Mouse (Mus musculus): ENCODE data around the gene Acer1.
"Not testable (repeated sequence)": the region's sequence is repeated elsewhere in the genome, so short reads cannot be mapped to it uniquely, and the experiment has no call there.

Acer1 gene

DNA sequence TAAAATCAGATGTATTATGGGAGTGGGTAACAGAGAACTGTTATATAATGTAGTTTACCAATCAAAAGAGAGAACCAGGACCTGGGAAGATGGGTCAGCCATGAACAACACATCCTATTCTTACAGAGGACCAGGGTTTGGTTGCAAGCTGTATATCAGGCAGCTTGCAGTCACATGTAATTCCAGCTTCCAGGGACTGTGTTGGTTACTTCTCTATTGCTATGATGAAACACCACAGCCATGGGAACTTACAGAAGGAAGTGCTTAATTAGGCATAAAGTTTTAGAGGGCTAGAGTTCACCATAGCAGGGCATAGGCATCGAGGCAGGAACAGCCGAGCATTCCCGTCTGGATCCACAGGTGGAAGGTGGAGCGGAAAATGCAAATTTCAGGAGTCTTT, 43.2 kb downstream of the Acer1 start:
- DNase-seq, result no peak

DNA sequence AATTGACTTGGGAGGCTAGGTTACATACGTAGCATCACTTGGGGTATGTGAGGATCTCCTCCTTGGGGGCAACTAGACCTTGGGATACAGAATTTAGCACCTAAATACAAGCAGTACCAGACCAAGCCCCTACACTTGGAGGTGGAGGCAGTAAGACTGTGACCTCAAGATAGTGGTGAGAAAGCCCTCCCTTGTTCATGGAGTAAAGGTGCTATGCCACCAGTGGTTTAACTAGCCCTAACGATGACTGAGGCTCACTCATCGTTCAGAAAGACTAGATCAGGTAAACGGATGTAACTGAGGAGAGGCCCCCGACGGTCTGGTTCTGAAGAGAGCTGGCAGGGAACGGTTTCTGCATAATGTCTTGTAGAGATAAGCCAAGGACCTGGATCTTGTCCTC, 45.2 kb downstream of the Acer1 start:
- no peak for DNase-seq

DNA sequence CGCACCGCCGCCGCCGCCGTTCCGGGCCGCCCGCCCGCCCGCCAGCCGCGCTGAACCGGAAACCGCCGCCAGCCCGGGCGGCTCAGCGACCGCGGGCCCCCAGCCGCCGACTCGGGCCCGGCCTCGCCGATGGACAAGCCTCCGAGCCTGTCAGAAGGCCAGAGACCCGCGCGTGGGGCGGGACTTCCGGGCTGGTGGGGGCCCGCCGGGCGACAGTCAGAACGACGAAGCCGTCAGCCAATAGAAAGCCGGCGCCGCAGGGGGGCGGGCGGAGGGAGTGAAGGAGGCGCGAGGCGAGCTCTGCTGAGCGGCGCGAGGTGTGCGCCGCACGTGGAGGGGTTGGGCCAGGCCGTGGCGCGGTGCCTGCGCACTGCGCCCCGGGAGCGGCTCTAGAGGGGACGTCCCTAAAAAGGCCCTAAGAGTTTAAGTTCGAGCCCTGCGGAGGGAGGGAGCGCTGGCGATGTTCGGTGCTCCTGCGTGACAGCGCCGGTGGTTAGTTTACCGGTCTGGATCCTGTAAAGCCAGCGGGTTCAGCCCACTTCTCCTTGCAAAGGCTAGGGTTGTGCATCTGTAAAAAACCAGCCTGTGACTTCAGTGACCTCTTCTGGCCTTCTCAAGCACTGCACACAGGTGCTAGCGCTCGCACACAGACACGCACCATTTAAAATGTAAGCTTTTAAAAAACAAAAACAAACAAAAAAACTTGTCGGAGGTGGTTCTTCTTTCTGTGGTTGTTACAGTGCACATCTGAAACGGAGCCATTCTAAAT, 46.4 kb downstream of the Acer1 start, which contains the start of gene Mllt1:
Mllt1 (minus strand) TSS at position 53 of the 769 bp plus-strand sequence.
- DNase-seq, result peak; percentile 98

DNA sequence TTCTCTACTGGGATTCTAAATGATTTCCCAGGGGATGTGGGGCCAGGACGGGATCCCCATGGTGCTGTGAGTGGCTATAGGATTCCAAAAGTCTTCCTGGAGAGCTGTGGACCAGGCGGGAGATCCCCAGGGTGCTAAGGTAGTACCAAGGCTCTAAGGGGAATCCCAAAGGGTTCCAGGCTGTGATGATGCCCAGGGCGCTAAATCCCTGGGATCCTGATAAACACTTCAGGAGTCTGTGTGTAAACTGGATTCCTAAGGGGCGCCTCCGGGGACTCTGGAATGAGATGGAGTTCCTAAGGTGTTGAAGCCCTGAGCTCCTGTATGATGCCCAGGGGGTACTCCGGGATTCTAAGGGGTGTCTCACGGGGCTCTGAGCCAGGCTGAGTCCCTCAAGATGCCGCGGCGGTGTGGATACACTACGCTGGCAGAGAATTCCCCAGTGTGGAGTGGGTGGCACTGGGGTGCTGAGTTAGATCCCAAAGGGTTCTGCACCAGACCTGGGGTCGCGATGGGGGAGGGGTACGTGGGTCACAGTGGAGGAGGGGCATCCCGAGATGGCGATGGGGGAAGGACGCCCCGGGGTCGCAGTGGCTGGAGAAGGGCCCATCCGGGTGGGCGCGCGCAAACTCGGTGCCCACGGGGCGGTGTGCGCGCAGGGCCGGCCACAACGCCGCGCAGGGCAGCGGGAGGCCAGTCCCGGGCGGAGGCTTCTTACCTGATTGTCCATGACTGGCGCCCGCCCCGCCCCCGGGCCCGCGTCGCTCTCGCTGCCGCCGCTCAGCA, 47.2 kb downstream of the Acer1 start:
- DNase-seq, result no peak

DNA sequence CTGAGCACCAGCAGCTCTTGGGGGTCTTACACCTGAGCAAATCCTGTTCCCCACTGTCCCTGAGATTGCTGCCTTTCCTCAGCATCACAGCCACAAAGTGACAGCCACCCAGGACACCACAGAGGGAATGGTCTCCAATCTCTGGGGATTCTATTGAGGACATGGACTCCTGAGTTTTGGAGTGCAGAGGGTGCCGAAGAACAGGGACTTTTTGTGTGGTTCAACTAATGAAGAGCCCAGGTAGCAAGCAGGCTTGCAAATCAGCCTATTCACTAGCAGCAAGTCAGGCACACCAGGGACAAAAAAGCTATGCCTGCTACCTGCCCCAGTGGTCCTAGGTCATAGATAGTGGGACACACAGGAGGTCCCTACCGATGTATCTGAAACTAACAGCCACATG, 48.5 kb downstream of the Acer1 start:
- no peak for DNase-seq

DNA sequence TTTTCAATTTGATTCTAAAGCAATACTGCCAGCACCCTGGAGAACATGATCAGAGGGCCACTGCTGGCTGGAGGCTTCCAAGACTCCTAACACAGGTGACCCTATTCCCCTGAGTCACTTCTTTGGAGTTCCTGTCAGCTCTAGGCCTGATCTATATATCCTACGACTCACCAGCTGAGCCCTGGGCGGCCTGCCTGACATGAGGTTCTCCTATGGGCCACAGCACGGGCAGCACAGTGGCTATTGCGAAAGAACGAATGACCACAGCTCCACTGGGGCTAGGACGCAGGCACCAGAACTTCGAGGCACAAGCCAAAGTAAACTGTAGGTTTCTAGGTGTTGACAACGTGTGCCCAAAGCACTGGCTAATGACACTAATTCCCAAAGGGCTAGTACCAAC, 51.9 kb downstream of the Acer1 start:
- DNase-seq, result peak; percentile 23

DNA sequence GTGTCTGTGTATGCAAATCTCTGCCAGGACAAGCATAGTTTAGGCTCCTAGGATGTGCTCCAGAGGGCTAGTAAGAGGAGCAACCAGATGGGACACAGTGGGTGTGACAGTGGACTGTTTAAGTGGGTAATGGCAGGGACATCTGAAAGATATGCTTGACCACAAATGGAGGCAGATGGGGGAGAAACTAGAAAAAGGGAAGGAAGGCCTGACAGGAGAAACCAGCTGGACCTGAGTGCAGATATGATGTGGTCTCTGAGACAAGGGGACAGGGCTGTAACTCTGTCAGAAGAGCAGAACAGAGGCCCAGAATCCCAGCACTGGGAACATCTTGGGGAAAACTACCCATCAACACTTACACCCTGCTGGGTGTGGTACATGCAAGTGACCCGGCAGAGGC, 52.4 kb downstream of the Acer1 start:
- DNase-seq, result no peak

DNA sequence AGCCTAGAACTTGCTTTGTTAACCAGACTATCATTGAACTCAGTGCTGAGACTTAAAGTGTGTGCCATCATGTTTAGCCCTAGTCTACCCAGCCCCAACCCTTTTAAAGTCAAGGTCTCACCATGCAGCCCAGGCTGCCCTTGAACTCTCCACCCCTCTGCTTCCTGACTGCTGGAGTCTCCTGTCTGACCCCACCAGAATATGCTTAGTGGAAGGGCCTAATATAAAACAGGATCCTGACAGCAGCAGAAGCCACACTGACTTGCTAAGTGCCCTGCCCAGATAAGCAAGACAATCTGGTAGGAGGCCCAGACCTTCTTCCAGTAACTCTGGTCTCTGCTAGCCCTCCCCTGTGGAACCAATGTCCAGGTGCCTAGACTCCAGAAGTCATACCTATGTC, 52.8 kb downstream of the Acer1 start:
- no peak for DNase-seq

DNA sequence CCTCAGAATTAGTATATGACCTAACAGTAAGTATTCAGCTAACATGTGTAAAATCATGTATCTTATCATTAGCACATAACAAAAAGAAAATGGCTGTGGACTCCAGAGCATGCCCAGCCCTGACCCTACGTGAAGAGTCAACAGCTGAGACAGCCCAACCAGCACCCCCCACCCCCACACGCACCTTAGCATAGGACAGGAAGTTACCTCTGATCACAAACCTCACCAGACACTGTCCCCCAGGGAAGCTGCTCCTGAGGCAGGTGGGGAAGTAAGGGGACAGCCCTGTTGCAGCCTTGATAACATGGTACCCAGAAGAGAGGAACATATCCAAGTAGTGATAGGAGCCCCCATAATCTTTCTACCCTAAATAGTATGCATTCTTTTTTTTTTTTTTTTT, 55.9 kb downstream of the Acer1 start:
- DNase-seq, result no peak

DNA sequence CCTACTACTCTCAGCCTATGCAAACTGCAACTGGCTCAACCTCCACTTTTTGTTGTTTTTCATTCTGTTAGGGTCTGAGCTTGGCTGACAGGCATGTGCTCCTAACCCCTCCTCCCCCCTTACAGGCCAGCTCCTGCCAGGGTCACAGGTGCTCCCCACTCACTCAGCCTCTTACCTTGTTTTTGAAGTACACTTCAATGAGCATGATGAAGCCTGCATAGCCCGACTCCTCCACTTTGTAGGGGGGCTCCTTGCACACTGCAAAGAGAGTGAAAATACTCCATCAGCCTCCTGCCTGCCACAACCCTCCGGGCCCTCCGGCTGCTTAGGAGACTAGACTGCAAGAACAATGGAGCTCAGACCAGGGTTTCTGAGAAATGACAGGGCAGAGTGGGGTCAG, 62.2 kb downstream of the Acer1 start:
- DNase-seq, result no peak

DNA sequence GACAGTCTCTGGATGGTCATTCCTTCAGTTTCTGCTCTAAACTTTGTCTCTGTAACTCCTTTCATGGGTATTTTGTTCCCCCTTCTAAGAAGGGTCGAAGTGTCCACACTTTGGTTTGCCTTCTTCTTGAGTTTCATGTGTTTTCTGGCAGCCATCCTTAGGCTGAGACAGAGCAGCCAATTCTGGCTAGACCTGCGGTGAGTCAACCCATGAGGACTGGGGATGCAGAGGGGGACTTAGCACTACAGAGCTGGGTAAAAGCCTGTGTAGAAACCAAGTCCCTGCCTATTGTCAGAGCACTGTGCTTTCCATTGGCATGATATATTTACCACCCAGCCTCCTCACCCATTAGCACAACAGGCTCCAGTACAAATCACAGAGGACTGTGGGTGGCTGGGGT, 64.8 kb downstream of the Acer1 start:
- DNase-seq, result no peak

DNA sequence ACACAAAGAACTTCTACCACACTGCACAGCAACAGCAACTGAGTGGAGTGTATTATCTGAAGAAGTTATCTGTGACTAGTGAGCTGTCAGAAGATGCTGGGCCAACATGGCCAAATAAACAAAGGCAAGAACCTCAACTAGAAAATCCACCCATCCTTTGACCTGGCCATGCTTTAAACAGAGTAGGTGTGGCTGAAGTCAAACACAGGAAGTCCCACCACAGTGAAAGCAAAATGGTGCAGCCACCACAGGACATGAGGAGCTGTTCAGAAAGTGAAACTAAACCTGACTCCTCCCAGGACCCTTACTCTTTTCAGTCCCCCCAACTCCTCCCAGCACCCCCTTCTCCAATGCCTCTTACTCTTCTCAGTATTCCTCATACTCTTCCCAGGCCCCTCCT, 68.5 kb downstream of the Acer1 start:
- DNase-seq, result no peak

DNA sequence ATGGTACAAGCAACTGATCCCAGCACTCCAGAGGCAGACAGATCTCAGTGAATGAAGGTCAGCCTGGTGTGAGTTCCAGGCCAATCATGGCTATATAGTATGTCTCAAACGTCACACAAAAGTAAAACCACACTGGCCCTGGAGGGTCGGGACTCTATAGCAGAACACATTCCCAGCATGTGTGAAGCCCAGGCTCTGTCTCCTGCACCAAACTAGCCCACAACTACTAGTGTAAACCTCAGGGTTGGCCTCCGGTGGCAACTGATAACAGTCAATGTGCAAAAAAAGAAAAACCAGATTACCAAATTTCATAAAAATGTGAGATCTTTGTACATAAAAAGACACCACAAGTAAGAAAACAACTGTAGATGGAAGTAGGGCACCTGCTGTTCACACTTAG, 68.9 kb downstream of the Acer1 start:
- no peak for DNase-seq

DNA sequence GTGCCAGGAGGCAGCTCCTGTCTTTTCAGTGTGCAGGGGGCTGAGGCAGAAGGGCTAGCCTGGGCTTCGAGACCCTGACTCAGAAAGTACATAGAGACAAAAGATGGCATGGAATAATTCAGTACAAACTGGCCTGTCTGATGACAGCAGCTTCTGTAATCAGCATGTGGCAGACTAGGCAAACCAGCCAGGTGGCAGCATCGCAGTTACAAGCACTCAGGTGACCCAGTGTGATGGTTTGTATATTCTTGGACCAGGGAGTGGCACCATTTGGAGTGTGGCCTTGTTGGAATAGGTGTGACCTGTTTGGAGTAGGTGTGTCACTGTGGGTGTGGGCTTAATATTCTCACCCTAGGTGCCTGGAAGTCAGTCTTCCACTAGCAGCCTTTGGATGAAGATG, 72.2 kb downstream of the Acer1 start:
- not testable (repeated sequence) for DNase-seq

DNA sequence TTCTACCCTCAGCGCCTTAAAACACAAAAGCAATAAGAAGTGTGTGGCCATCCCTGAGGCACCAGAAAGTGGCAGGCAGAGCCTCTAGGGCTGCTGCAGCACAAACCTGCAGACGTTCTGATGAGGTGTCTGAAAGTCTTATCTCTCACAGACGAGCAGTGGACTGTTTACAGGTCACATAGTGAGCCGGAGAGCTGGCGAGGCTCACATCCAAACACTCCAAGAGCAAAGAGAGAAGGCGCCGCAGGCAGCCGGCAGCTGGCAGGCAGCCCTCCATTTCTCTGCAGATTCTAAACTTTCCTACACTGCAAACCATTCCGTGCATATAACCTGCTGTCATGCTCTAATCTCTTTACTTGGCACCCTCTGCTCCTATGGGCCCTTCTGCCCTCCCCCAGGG, 74.0 kb downstream of the Acer1 start:
- DNase-seq, result no peak

DNA sequence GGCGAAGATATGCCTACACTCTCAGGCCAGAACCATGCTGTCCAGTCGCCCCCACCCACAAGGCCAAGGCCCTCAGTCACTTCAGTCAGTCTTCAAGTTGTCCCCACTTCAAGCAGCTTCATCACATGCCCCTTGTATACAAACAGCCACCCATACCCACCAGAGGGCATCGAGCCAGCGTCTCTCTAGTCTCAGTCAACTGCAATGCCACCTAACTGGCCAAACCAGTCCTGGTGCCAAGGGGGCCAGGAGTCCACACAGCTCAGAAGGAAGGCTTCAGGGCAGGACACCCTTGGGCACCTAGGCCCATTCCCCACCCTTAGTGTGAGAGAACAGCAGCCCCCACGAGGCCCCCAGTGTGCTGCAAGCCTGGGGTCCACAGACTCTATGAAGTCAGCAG, 74.8 kb downstream of the Acer1 start:
- DNase-seq, result no peak

DNA sequence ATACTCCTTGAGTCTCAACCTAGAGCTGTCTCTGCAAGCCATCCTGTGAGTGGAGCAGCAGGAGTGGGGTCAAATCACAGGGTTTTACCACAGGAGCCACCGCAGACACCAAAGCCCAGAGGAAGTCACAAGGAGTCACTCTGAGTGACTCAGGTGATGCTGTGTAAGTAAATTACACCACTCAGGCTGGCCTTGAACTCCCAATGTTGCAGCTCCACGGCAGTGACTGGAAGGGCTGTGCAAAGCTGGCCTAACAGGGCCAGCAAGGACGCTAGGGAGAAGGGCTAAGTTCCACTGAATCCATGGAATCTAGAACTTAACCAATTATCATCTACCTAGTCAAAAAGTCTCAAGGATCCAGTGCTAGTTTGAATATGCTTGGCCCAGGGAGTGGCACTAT, 75.8 kb downstream of the Acer1 start:
- no peak for DNase-seq

Measured in liver (tissue).